ENCODE assay signal across 9 mouse cellular contexts in genomic region chr17:24717943-24718342, GRCm38 (mm10). TPM values are rescaled to one million over a fixed set of nuclear protein-coding genes. Genes with fewer than 3 reads are reported as not detected.
A peak's percentile ranks its signal among the peaks of the same experiment; 100 is the strongest.
DNase-seq lines count a peak whose midpoint lies in the region; ATAC-seq and TF ChIP-seq lines count a peak whose summit lies in the region.
"Had no signal": no experiment of that assay in that cellular context is flagged by ENCODE, and none has a peak within 500 bp of the region (broad histone marks: within the 10 kb centered on the region; RNA-seq: fewer than 3 reads in every experiment).

Gene Rnf151, minus strand, starts transcription at chr17:24718063.
Gene Rps2, plus strand, starts transcription at chr17:24718116.

- H3K27ac ChIP-seq in heart, embryonic 13.5 days (replicated peaks): no peak within 1 kb of the TSS
- no peak within 1 kb of the TSS; the same call in 1 of the 2 replicates for H3K27ac ChIP-seq in ES-E14 (ENCODE audit: insufficient read depth, low read depth, low read length, poor library complexity, severe bottlenecking)
- no peak within 1 kb of the TSS for H3K27ac ChIP-seq in hindbrain, embryonic 11.5 days (ENCODE audit: low read depth, low read length)
- H3K27ac ChIP-seq in midbrain, embryonic 10.5 days (replicated peaks): no peak within 1 kb of the TSS

- H3K27me3 ChIP-seq in heart, embryonic 13.5 days (replicated peaks): no peaks in the 10 kb centered on the region
- H3K27me3 ChIP-seq in hindbrain, embryonic 11.5 days (ENCODE audit: control insufficient read depth, insufficient read depth, low read length): no peaks in the 10 kb centered on the region
- no peaks in the 10 kb centered on the region for H3K27me3 ChIP-seq in midbrain, embryonic 10.5 days (ENCODE audit: low read depth, poor library complexity, severe bottlenecking)

- H3K9ac ChIP-seq in heart, embryonic 13.5 days: peak within 1 kb of the TSS; percentile 98
- H3K9ac ChIP-seq in ES-E14 (ENCODE audit: insufficient read depth, low read depth, low read length, poor library complexity, severe bottlenecking): peak within 1 kb of the TSS; percentile 61
- H3K9ac ChIP-seq in hindbrain, embryonic 11.5 days (ENCODE audit: low read depth, low read length): no peak within 1 kb of the TSS

- H3K9me3 ChIP-seq in heart, embryonic 13.5 days: no peaks in the 10 kb centered on the region
- H3K9me3 ChIP-seq in ES-E14 (ENCODE audit: control insufficient read depth, insufficient read depth, low read depth, low read length): no peaks in the 10 kb centered on the region
- no peaks in the 10 kb centered on the region for H3K9me3 ChIP-seq in hindbrain, embryonic 11.5 days (ENCODE audit: control insufficient read depth, low read length)
- H3K9me3 ChIP-seq in midbrain, embryonic 10.5 days (replicated peaks): no peaks in the 10 kb centered on the region

- peaks cover 26% of the 10 kb centered on the region for H3K4me1 ChIP-seq in heart, embryonic 13.5 days
- peaks cover 0 to 2% of the 10 kb centered on the region in 2 experiments; a peak in 1 of 4 replicates for H3K4me1 ChIP-seq in ES-E14 (ENCODE audit: control insufficient read depth in 2 of 2, insufficient read depth in 2 of 2, low read length in 2 of 2, poor library complexity in 1 of 2)
- peaks cover 6% of the 10 kb centered on the region for H3K4me1 ChIP-seq in hindbrain, embryonic 11.5 days (replicated peaks; ENCODE audit: control insufficient read depth, insufficient read depth, low read length)
- peaks cover 42% of the 10 kb centered on the region for H3K4me1 ChIP-seq in midbrain, embryonic 10.5 days

- no peak for DNase-seq in heart, postnatal 25 days (ENCODE audit: low spot score)
- DNase-seq in ES-E14 (ENCODE audit: low read depth, low spot score): no peak
- no peak for DNase-seq in hindbrain, embryonic 11.5 days (ENCODE audit: low spot score)
- no peak for DNase-seq in midbrain, embryonic 10.5 days (ENCODE audit: low spot score)
- DNase-seq in thymus, postnatal 36 days: no peak
- DNase-seq in cerebellum, adult 11-12 months: no peak
- no peak for DNase-seq in frontal cortex, postnatal 14 days (ENCODE audit: low spot score in 2 of 2)
- DNase-seq: kidney, postnatal 14 days had no signal

- H3K4me3 ChIP-seq in heart, embryonic 13.5 days: peak within 1 kb of the TSS; percentile 93
- peak within 1 kb of the TSS; percentile 77 to 87 for H3K4me3 ChIP-seq in ES-E14 (ENCODE audit: insufficient read depth in 1 of 2, low read depth in 1 of 2, low read length in 2 of 2, poor library complexity in 1 of 2, severe bottlenecking in 1 of 2)
- peak within 1 kb of the TSS; percentile 75 for H3K4me3 ChIP-seq in hindbrain, embryonic 11.5 days (ENCODE audit: low read depth, low read length)
- peak within 1 kb of the TSS; percentile 77 for H3K4me3 ChIP-seq in midbrain, embryonic 10.5 days

- ATAC-seq in heart, embryonic 13.5 days (ENCODE audit: extremely low read depth, insufficient number of reproducible peaks, low FRiP score, low TSS enrichment): no peak
- no peak for ATAC-seq in hindbrain, embryonic 11.5 days (ENCODE audit: low FRiP score)

- 77% methylated on average over 4 of the region's 4 CpGs for WGBS in heart, embryonic 13.5 days
- 86% methylated on average over 4 of the region's 4 CpGs for WGBS in hindbrain, embryonic 11.5 days
- WGBS in midbrain, embryonic 10.5 days: 88% methylated on average over 4 of the region's 4 CpGs

- intact Hi-C loops in heart, postnatal 25 days (cut with DNase I): loop anchor here (5.0 kb wide), 1 partner anchor 191 kb away; the partner anchor contains the start of gene Traf7

- in situ Hi-C loops in ES-E14 (cut with MboI; ENCODE audit: low sequenced_read_pairs in 2 of 2, unreplicated experiment in 2 of 2): no loop called here

- peaks cover 47% of the 10 kb centered on the region for H3K36me3 ChIP-seq in heart, embryonic 13.5 days
- peaks cover 43% of the 10 kb centered on the region for H3K36me3 ChIP-seq in ES-E14 (ENCODE audit: control insufficient read depth, insufficient read depth, low read length, poor library complexity, severe bottlenecking)
- H3K36me3 ChIP-seq in hindbrain, embryonic 11.5 days (ENCODE audit: control insufficient read depth, insufficient read depth, low read length): 0 out of 2 replicates have a peak, but pooled peaks cover 6% of the 10 kb centered on the region
- H3K36me3 ChIP-seq in midbrain, embryonic 10.5 days: peaks cover 52% of the 10 kb centered on the region

- peak within 1 kb of the TSS; percentile 74 for H3K4me2 ChIP-seq in heart, embryonic 13.5 days
- H3K4me2 ChIP-seq in hindbrain, embryonic 11.5 days (replicated peaks; ENCODE audit: low read depth, low read length): peak within 1 kb of the TSS; percentile 61

TF ChIP-seq in ES-E14, 5 proteins besides CTCF, POLR2A, EP300 and RAD21:
- TF ChIP-seq ZC3H11A (IDR thresholded peaks at IDR 0.05; ENCODE audit: borderline replicate concordance, low read depth, low read length): no peak
- no peak for TF ChIP-seq MAFK (IDR thresholded peaks at IDR 0.05; ENCODE audit: insufficient read depth, low read depth, low read length)
- no peak for TF ChIP-seq CHD2 (IDR thresholded peaks at IDR 0.05; ENCODE audit: low read depth, low read length)
- TF ChIP-seq HCFC1 (IDR thresholded peaks at IDR 0.05; ENCODE audit: borderline replicate concordance, insufficient read depth, low read length): no peak
- TF ChIP-seq ZNF384 (IDR thresholded peaks at IDR 0.05; ENCODE audit: low read depth, low read length): no peak

RNA-seq across cellular contexts. Expression of gene Rnf151, which starts in this region (rescaled TPM):
- polyA plus RNA-seq in heart, embryonic 13.5 days (2015; fragmentation: Nextera tagmentation; extraction: Ambion mirVana): not detected in 2 replicates
- total RNA-seq in heart, postnatal 25 days (2021): not detected
- total RNA-seq in ES-E14 (2012; rRNA removed): 0.71 and 0.95 TPM in 2 replicates
- polyA plus RNA-seq in hindbrain, embryonic 11.5 days (2014; fragmentation: Nextera tagmentation; extraction: Ambion mirVana): not detected in 2 replicates
- polyA plus RNA-seq in midbrain, embryonic 10.5 days (2016; fragmentation: Nextera tagmentation; extraction: Ambion mirVana): 0.26 and 0.51 TPM in 2 replicates

RNA-seq across cellular contexts. Expression of gene Rps2, which starts in this region (rescaled TPM):
- polyA plus RNA-seq in heart, embryonic 13.5 days (2015; fragmentation: Nextera tagmentation; extraction: Ambion mirVana): 903 and 1,010 TPM in 2 replicates
- 100 to 1,000 TPM; 745 to 758 TPM for total RNA-seq in heart, postnatal 25 days (2021)
- total RNA-seq in ES-E14 (2012; rRNA removed): 3,495 and 3,661 TPM in 2 replicates
- 1,264 and 1,299 TPM in 2 replicates for polyA plus RNA-seq in hindbrain, embryonic 11.5 days (2014; fragmentation: Nextera tagmentation; extraction: Ambion mirVana)
- 1,457 and 1,841 TPM in 2 replicates for polyA plus RNA-seq in midbrain, embryonic 10.5 days (2016; fragmentation: Nextera tagmentation; extraction: Ambion mirVana)
